Mouse (Mus musculus) layer of hippocampus, adult 2 months (tissue): ENCODE results near the gene Med6. TPM values are rescaled to one million over a fixed set of nuclear protein-coding genes. Genes with fewer than 3 reads are reported as not detected.

ENCODE experiments used
- DNase-seq, 2 experiments: peaks; one replicate each; pipeline ENCODE4 v3.0.0; 2022; ENCODE audit warnings: low spot score in 2 of 2
- H3K27ac ChIP-seq: fragments of 200-600 bp; 2 replicates; pipeline ENCODE4 v1.8.1; 2022
- H3K4me3 ChIP-seq: fragments of 200-600 bp; 2 replicates; pipeline ENCODE4 v1.8.1; 2022; ENCODE audit warnings: mild to moderate bottlenecking
- CTCF ChIP-seq: fragments of 200-600 bp; conservative IDR thresholded peaks from 2 replicates; pipeline ENCODE4 v1.8.1; 2022; ENCODE audit warnings: antibody characterized with exemption, mild to moderate bottlenecking, moderate library complexity
- total RNA-seq, 2 experiments: library from RNA; stranded (reverse); gene quantifications; 2 replicates each; pipeline ENCODE4 v1.2.3; 2021

Med6 gene
- total RNA-seq, 2 experiments from 2014 or later, result 31.6 to 32.1 TPM

DNA sequence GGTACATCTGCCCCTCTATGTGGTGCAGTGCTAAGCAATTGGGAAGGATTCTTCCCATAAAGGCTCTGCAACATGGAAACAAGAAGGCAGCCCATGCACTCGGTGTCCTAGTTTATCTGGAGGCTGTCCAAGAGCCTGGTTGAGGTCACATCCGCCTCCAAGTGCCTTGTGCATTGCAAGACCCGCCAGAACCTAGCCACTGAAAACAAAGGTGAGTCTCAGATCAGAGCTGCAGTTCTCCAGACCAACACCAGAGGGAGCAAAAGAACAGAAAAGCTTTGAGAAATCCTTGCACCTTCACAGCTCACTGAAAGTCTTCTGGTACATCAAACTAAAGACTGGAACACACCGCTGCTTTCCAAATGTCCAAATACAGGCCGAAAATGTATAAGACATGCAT is 24.5 kb upstream of the Med6 start:
- no peak overlapping the region for H3K27ac ChIP-seq
- peak; percentile 51 to 82 for DNase-seq
- peak; percentile 99 for TF ChIP-seq CTCF
- no peak overlapping the region for H3K4me3 ChIP-seq

DNA sequence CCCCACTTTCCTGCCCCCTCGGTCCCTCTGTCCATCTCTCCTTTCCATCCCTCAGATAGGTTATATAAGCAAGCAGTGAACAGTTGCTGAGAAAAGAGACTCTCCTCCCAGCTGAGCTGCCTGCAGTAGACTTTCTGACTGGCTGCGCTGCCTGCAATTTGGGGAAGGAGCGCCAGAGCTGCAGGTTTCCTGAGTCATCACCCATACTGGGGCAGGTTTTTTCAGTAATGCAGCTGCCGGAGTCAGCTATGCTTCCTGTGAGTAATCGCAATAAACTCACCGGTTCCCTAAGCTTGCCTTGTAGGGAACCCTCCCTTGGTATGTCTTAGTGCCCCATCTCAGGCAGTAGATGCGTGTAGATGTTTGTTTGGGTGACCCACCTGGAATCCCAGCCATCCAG is 22.2 kb upstream of the Med6 start:
- no peak for DNase-seq
- Histone ChIP-seq H3K4me3 (no peak overlapping the region), H3K27ac (no peak overlapping the region)
- TF ChIP-seq CTCF, result no peak

GRCm38 (mm10) chr12:81615807-81616206 is 21.0 kb upstream of the Med6 start:
- no peak overlapping the region for H3K4me3 ChIP-seq
- peak in 1 of 2 experiments; percentile 9 for DNase-seq
- no peak overlapping the region for H3K27ac ChIP-seq
- no peak for TF ChIP-seq CTCF

- no peak for DNase-seq
- no peak overlapping the region for H3K27ac ChIP-seq
- no peak for TF ChIP-seq CTCF
- no peak overlapping the region for H3K4me3 ChIP-seq
Measured at GRCm38 (mm10) chr12:81609445-81609844, 14.6 kb upstream of the Med6 start.

DNA sequence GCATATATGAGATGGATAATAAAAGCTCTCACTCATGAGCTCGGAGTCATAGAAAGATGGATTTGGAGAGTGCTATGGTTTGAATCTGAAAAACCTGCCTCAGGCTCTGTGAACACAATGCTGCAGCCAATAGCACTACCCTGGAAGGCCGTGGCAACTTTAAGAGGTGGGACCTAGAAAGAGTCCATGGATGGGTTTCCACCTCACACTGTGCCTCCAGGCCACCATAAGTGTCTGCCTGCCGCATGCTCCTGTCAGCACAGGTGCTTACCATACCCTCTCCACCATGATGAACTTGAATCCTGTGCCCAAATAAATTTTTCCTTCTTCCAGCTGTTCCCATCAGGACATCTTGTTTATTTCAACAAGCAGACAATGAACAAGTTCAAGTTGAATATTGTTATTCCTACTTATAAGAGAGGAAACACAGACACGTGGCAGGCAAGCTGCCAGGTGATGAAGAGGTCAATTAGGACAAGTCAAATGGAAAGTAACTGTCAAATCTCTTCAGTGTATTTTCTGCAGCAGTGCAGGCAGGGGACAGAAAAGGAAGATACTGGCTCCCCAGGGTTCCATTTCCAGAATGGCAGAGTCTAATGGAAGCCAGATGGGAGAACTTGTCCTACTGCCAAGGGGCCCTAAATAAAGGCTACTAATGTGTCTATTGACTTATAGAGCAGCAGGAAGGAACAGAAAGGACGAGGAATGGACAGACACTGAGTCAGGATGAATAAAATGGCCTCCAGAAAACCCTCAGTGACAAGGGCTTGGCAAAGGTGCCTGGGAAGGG is 10.4 kb upstream of the Med6 start:
- TF ChIP-seq CTCF, result no peak
- no peak overlapping the region for H3K4me3 ChIP-seq
- no peak for DNase-seq
- H3K27ac ChIP-seq, result no peak overlapping the region

GRCm38 (mm10) chr12:81596547-81597262 is 1.9 kb upstream of the Med6 start:
- no peak for DNase-seq
- TF ChIP-seq CTCF, result no peak
- no peak overlapping the region for H3K4me3 ChIP-seq
- no peak overlapping the region for H3K27ac ChIP-seq

GRCm38 (mm10) chr12:81568374-81568773 is 26.4 kb downstream of the Med6 start, which contains the start of gene Adam21:
Gene Adam21 (minus strand): TSS chr12:81568474.
- DNase-seq, result no peak
- H3K27ac ChIP-seq, result no peak within 1 kb of the TSS
- no peak within 1 kb of the TSS for H3K4me3 ChIP-seq
- no peak for TF ChIP-seq CTCF

DNA sequence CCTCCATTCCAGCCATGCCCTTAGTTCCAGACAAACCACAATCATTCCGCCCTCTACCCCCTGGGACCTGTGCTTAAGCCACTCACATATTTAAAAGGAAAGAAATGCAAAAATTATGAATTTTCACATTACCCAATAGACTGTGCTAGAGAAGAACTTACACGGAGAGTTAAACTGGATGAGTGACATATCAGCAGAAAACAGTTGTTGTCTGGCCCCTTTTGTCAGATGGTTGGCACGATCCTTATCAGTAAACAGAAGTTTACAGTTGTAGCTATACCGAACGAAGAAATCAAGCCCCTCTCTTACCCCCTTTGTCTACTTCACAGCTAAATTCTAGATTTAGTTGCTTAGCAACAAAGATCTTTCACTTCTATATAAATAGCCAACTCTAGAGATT is 26.9 kb downstream of the Med6 start:
- TF ChIP-seq CTCF, result no peak
- no peak for DNase-seq
- Histone ChIP-seq H3K27ac (no peak overlapping the region), H3K4me3 (no peak overlapping the region)

GRCm38 (mm10) chr12:81564173-81564572 is 30.6 kb downstream of the Med6 start:
- Histone ChIP-seq H3K4me3 (no peak overlapping the region), H3K27ac (no peak overlapping the region)
- TF ChIP-seq CTCF, result no peak
- no peak for DNase-seq

DNA sequence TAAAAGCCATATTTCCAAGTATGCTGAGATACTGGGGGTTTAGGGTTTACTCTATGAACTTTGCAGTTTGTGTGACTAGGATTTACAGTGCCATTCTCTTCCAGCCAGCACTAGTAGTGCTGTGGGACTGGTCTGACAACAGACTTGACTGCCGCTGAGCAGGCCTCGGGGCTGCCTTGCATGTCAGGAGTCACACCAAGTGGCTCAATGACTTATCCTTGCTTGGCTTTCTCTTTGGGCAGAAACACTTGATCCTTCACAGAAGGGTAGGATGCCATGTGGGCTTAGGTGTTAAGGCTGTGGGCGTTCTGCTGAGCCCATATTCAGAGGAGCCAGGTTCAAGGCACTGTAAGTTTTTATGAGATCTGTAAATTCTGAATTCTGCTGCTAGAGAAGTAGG is 45.5 kb downstream of the Med6 start:
- Histone ChIP-seq H3K4me3 (no peak overlapping the region), H3K27ac (no peak overlapping the region)
- TF ChIP-seq CTCF, result no peak
- DNase-seq, result no peak

DNA sequence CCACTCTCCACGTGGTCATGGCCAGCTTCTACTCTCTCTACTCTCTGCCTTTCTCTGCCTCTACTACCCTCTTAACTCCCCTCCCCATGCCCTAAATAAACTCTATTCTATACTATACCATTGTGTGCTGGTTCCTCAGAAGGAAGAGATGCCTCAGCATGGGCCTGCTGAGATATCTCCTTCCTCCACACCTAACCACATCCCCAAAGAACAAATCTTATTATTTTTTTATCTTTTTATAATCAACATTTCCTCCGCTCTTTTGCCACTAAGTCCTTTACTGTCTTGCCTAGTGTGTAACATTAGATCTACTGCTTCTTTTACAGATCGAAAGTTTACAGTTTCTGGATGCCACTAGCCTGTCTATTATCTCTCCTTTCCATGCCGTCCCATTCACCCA is 47.6 kb downstream of the Med6 start:
- TF ChIP-seq CTCF, result no peak
- Histone ChIP-seq H3K4me3 (no peak overlapping the region), H3K27ac (no peak overlapping the region)
- no peak for DNase-seq

GRCm38 (mm10) chr12:81533029-81533419 is 61.8 kb downstream of the Med6 start:
- H3K27ac ChIP-seq, result peak overlapping the region; percentile 87
- DNase-seq, result no peak
- TF ChIP-seq CTCF, result no peak
- H3K4me3 ChIP-seq, result peak overlapping the region; percentile 96

DNA sequence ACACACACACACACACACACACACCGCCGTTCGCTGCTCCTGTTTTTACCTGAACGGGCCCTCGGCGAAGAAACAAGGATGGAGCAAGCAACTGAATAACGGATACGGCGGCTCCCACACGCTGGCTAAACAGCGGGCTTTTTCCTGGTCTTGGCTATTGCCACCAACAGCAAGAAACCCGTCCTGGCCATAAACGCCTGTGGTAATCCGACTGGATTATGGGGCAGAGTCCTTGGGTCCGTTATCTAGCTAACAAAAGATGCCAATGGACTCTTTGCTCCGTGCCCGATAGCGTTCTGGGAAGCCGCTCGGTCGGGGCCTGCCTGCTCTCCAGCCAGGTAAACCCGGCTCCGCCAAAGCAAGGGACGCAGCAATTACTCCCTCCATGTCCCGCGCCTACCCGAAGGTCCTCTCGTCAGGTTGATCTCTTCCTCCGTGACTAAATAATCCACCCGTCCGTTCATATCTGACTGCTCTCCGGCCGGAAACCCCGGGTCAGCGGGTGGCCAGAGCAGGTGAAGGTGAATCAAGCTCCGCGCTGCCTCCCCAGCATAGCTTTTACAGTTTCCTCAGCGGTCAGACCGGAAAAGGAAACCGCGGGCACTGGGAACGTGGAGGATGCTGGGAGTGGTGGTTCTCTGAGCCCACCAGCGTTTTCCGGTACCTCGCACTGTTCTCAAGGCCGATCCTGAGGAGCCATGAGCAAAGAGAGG is 62.3 kb downstream of the Med6 start, which contains the start of the genes Gm20498 and Synj2bp:
TSS of gene Gm20498 (minus strand) at position 590 of the 713 bp plus-strand sequence.
TSS of gene Synj2bp (minus strand) at position 596 of the 713 bp plus-strand sequence.
- peak within 1 kb of the TSS; percentile 87 for H3K27ac ChIP-seq
- peak within 1 kb of the TSS; percentile 96 for H3K4me3 ChIP-seq
- DNase-seq, result peak; percentile 86 to 91
- TF ChIP-seq CTCF, result no peak
